Mouse (Mus musculus) limb, embryonic 13.5 days (tissue): ENCODE results near the gene C4b. TPM values are rescaled to one million over a fixed set of nuclear protein-coding genes. Genes with fewer than 3 reads are reported as not detected.
"Not testable (repeated sequence)": the region's sequence is repeated elsewhere in the genome, so short reads cannot be mapped to it uniquely, and the experiment has no call there.

Experiments used
- ATAC-seq: fragments of 200-750 bp; cut with Nextera tagmentation; 2 replicates; pipeline ENCODE4 v1.8.0; 2017; ENCODE audit warnings: low read depth, moderate number of reproducible peaks, moderate TSS enrichment; ENCODE audit not compliant: low FRiP score
- H3K27ac ChIP-seq: fragments of 300-500 bp; sonication (generic); 2 replicates; pipeline ENCODE4 v1.5.1; 2015; ENCODE audit warnings: inconsistent platforms, mild to moderate bottlenecking, moderate library complexity
- H3K27me3 ChIP-seq: fragments of 300-500 bp; sonication (generic); 2 replicates; pipeline ENCODE4 v1.6.1; 2015; ENCODE audit warnings: mild to moderate bottlenecking, inconsistent platforms
- H3K36me3 ChIP-seq: fragments of 300-500 bp; sonication (generic); 2 replicates; pipeline ENCODE4 v1.6.1; 2015; ENCODE audit warnings: inconsistent platforms, mild to moderate bottlenecking, moderate library complexity
- H3K4me1 ChIP-seq: fragments of 300-500 bp; sonication (generic); 2 replicates; pipeline ENCODE4 v1.6.1; 2015; ENCODE audit warnings: inconsistent platforms
- H3K4me2 ChIP-seq: fragments of 300-500 bp; sonication (generic); replicated peaks from 2 replicates; pipeline ENCODE4 v1.6.1; 2015; ENCODE audit warnings: inconsistent platforms, mild to moderate bottlenecking, moderate library complexity
- H3K4me3 ChIP-seq: fragments of 300-500 bp; sonication (generic); 2 replicates; pipeline ENCODE4 v1.5.1; 2015; ENCODE audit warnings: moderate library complexity, mild to moderate bottlenecking, inconsistent platforms
- H3K9ac ChIP-seq: fragments of 300-500 bp; sonication (generic); 2 replicates; pipeline ENCODE4 v1.6.1; 2015; ENCODE audit warnings: mild to moderate bottlenecking, inconsistent platforms
- H3K9me3 ChIP-seq: fragments of 300-500 bp; sonication (generic); 2 replicates; pipeline ENCODE4 v1.6.1; 2016; ENCODE audit warnings: inconsistent platforms
- WGBS: fragments of 180-500 bp; shearing (Covaris S2); methylation state at CpG from one replicate; pipeline ENCODE4 v1.1.7; 2015; 5-methylcytosine and 5-hydroxymethylcytosine counted together
- polyA plus RNA-seq: library from polyadenylated mRNA; unstranded; fragments of >200 nt; fragmentation: Nextera tagmentation; extraction: Ambion mirVana; gene quantifications from 2 replicates; pipeline ENCODE4 v1.2.1, GENCODE M21; 2015

Gene C4b
- polyA plus RNA-seq, 1 experiment from 2014 or later: 0.06 TPM

DNA sequence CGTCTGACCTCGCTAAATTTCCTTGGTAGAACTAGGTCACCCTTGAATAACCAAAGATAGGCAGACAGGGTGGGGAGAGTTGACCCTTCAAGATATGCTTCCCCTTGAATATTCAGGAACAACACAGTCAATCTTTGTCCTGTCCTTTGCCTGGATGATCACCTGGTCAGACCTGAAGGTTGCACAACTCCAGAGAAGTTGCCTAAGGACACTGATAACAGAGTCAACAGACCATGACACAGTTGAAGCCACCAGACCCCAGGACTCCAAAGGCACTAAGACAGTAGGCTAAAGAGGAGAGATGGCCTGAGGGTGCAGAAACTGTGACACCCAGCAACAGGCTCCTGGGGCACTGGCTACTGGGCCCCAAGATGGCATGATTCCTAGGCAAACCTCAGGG lies 15.8 kb downstream of the C4b start:
- H3K27me3 ChIP-seq: no peaks in the 10 kb centered on the region
- no peak overlapping the region for H3K9ac ChIP-seq
- H3K36me3 ChIP-seq: no peaks in the 10 kb centered on the region
- H3K27ac ChIP-seq: no peak overlapping the region
- 86% methylated on average over 2 of the region's 2 CpGs for WGBS
- ATAC-seq: no peak
- no peak overlapping the region for H3K4me3 ChIP-seq
- H3K4me2 ChIP-seq: no peak overlapping the region
- peaks cover 2% of the 10 kb centered on the region for H3K9me3 ChIP-seq
- H3K4me1 ChIP-seq: no peaks in the 10 kb centered on the region

DNA sequence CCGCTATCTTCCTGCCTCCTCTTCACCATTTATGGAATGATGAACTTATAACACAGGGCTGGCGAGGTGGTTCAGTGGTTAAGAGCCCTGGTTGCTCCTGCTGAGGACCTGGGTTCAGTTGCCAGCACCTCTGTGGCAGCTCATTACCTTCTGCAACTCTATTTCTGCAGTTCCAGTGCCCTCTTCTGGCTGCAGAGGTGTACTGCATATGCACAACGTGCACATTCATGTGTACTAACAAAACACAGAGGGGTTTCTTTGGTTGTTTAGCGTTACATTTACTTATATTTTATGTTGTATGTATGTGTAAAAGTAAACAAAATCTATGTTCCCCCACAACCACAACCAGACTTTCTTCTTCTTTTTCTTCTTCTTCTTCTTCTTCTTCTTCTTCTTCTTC lies 20.6 kb downstream of the C4b start:
- 72% methylated on average over 4 of the region's 4 CpGs for WGBS
- H3K27ac ChIP-seq: no peak overlapping the region
- H3K4me1 ChIP-seq: no peaks in the 10 kb centered on the region
- no peaks in the 10 kb centered on the region for H3K27me3 ChIP-seq
- H3K4me2 ChIP-seq: no peak overlapping the region
- ATAC-seq: no peak
- no peak overlapping the region for H3K4me3 ChIP-seq
- peaks cover 6% of the 10 kb centered on the region for H3K9me3 ChIP-seq
- H3K9ac ChIP-seq: no peak overlapping the region
- H3K36me3 ChIP-seq: no peaks in the 10 kb centered on the region

GRCm38 (mm10) chr17:34722238-34722637 lies 21.4 kb downstream of the C4b start:
- not testable (repeated sequence) for H3K27ac ChIP-seq, H3K4me1 ChIP-seq, H3K9ac ChIP-seq, H3K27me3 ChIP-seq, H3K4me3 ChIP-seq, H3K9me3 ChIP-seq, H3K4me2 ChIP-seq, ATAC-seq, H3K36me3 ChIP-seq
- WGBS: 81% methylated on average over 3 of the region's 4 CpGs

GRCm38 (mm10) chr17:34719886-34720285 lies 23.8 kb downstream of the C4b start:
- H3K9me3 ChIP-seq, H3K9ac ChIP-seq, H3K27me3 ChIP-seq, H3K4me3 ChIP-seq, H3K27ac ChIP-seq, H3K4me2 ChIP-seq, H3K4me1 ChIP-seq, H3K36me3 ChIP-seq, ATAC-seq: not testable (repeated sequence)
- WGBS: 79% methylated on average over 8 of the region's 8 CpGs

DNA sequence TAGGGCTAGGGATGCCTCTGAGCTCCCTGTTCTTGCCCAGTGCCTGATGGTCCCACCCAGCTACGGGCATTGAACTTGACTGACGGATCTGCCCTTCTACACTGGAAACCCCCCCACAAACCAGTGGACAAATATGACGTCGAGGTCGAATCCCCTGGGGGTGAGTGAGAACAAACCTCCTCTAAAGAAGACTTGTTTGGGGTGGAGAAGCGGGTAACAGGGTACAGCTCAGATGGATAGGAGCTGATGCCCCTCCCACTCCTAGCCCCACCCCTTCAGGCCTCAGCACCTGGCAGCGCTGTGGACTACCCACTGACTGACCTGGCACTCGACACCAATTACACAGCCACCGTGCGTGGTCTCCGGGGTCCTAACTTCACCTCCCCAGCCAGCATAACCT lies 26.3 kb downstream of the C4b start:
- H3K27ac ChIP-seq: no peak overlapping the region
- WGBS: 86% methylated on average over 11 of the region's 11 CpGs
- no peak for ATAC-seq

DNA sequence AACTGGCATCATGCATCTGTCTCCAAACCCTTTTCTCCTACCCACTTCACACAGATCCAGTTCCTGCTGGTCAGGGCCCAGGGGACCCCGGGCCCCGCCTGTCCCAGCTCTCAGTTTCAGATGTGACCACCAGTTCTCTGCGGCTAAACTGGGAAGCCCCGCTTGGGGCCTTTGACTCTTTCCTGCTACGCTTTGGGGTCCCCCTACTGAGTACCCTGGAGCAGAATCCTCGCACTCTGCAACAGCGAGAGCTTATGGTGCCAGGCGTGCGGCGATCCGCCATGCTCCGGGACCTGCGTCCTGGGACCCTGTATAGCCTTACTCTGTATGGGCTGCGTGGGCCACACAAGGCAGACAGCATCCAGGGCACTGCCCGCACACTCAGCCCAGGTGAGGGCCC lies 27.4 kb downstream of the C4b start:
- Histone ChIP-seq H3K27me3 (no peaks in the 10 kb centered on the region), H3K4me3 (no peak overlapping the region), H3K9me3 (no peaks in the 10 kb centered on the region), H3K4me1 (no peaks in the 10 kb centered on the region), H3K9ac (no peak overlapping the region), H3K36me3 (no peaks in the 10 kb centered on the region), H3K27ac (no peak overlapping the region), H3K4me2 (no peak overlapping the region)
- no peak for ATAC-seq
- 90% methylated on average over 15 of the region's 15 CpGs for WGBS

More for the DNA sequence above, 26.3 kb downstream of the C4b start:
- no peak overlapping the region for H3K4me3 ChIP-seq
- no peak overlapping the region for H3K9ac ChIP-seq
- no peaks in the 10 kb centered on the region for H3K36me3 ChIP-seq
- H3K4me1 ChIP-seq: no peaks in the 10 kb centered on the region
- no peak overlapping the region for H3K4me2 ChIP-seq
- H3K27me3 ChIP-seq: no peaks in the 10 kb centered on the region
- H3K9me3 ChIP-seq: no peaks in the 10 kb centered on the region

GRCm38 (mm10) chr17:34715451-34715850 lies 28.2 kb downstream of the C4b start:
- not testable (repeated sequence) for ATAC-seq, H3K9me3 ChIP-seq, H3K4me2 ChIP-seq, H3K27me3 ChIP-seq, H3K27ac ChIP-seq, H3K9ac ChIP-seq, H3K36me3 ChIP-seq, H3K4me3 ChIP-seq, H3K4me1 ChIP-seq
- WGBS: 80% methylated on average over 7 of the region's 7 CpGs

DNA sequence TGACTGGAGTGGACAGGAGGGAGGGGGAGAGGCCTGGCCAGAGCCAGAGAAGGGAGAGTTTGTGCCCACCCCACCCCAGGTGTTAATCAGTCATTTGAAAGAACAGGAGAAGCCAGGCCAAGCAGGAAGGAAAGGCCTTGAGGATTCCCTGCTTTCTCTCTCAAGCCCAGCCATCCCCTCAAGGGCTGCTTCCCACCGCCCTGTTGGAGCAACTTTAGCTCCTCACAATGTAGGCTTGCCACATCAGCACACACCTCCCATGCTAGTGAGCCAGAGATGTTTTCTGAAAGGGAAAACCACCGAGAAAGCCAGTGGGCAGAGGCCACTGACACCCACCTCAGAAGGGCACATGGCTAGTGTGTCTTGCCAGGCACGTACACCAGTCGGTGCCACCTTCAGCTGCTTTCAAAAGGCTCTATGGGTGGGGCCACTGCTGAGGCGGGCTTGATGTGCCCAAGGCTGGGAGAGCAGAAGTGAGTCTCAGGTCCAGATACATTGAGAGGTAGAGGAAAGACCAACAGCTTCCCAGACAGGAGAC lies 28.7 kb downstream of the C4b start:
- not testable (repeated sequence) for H3K4me3 ChIP-seq, H3K9ac ChIP-seq, H3K4me1 ChIP-seq, H3K27ac ChIP-seq, H3K27me3 ChIP-seq, H3K4me2 ChIP-seq, H3K9me3 ChIP-seq, H3K36me3 ChIP-seq, ATAC-seq
- WGBS: 81% methylated on average over 5 of the region's 5 CpGs

GRCm38 (mm10) chr17:34714181-34714907 lies 29.3 kb downstream of the C4b start:
- not testable (repeated sequence) for H3K36me3 ChIP-seq, H3K27ac ChIP-seq, H3K27me3 ChIP-seq, H3K4me1 ChIP-seq, H3K9me3 ChIP-seq, H3K4me2 ChIP-seq, H3K9ac ChIP-seq, H3K4me3 ChIP-seq, ATAC-seq
- WGBS: 75% methylated on average over 9 of the region's 9 CpGs

DNA sequence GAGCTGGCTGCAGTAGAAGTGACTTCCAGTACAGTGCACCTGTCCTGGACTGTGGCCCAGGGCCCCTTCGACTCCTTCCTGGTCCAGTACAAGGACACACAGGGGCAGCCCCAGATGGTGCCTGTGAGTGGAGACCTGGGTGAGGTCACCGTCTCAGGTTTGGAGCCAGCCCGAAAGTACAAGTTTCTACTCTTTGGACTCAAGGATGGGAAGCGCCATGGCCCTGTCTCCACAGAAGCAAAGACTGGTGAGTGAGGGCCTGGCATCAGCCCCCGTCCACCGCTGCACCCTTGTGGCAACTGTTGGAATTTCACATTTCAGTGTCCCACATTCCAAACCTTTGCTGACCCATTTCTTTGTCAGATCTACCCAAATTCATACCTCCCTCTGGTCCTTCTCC lies 30.7 kb downstream of the C4b start:
- H3K4me1 ChIP-seq: no peaks in the 10 kb centered on the region
- no peaks in the 10 kb centered on the region for H3K36me3 ChIP-seq
- ATAC-seq: no peak
- no peak overlapping the region for H3K4me2 ChIP-seq
- H3K27me3 ChIP-seq: no peaks in the 10 kb centered on the region
- H3K4me3 ChIP-seq: no peak overlapping the region
- 40% methylated on average over 6 of the region's 6 CpGs for WGBS
- H3K9me3 ChIP-seq: no peaks in the 10 kb centered on the region
- H3K27ac ChIP-seq: no peak overlapping the region
- H3K9ac ChIP-seq: no peak overlapping the region

DNA sequence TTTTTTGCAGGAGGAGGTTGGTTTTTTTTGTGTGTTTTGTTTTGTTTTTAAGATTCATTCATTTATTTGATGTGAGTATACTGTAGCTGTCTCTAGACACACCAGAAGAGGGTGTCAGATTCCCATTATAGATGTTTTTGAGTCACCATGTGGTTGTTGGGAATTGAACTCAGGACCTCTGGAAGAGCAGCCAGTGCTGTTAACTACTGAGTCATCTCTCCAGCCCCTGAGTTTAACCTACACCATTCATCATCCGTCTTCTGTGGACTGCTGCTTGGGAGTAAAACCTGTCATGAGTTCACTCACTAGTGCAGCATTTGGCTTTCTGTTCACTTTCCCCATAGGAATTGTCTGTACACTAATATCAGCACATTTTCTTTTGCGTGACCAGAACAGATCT lies 37.2 kb downstream of the C4b start:
- H3K27me3 ChIP-seq, H3K9me3 ChIP-seq, H3K4me3 ChIP-seq, ATAC-seq, H3K4me2 ChIP-seq, H3K9ac ChIP-seq, H3K27ac ChIP-seq, H3K36me3 ChIP-seq, H3K4me1 ChIP-seq: not testable (repeated sequence)
- 81% methylated on average over 2 of the region's 2 CpGs for WGBS

- H3K4me3 ChIP-seq: no peak overlapping the region
- H3K27me3 ChIP-seq: no peaks in the 10 kb centered on the region
- no peak overlapping the region for H3K9ac ChIP-seq
- 60% methylated on average over 2 of the region's 2 CpGs for WGBS
- H3K4me2 ChIP-seq: no peak overlapping the region
- no peak overlapping the region for H3K27ac ChIP-seq
- no peaks in the 10 kb centered on the region for H3K9me3 ChIP-seq
- H3K4me1 ChIP-seq: peaks cover 11% of the 10 kb centered on the region; the same call in 1 of the 2 replicates
- no peak for ATAC-seq
- H3K36me3 ChIP-seq: no peaks in the 10 kb centered on the region
Observed at GRCm38 (mm10) chr17:34700671-34701071, 43.0 kb downstream of the C4b start.
